Mouse (Mus musculus) NIH3T3 (cell line): Measurements from ENCODE around the gene Ptpre.
"Not testable (repeated sequence)": the region's sequence is repeated elsewhere in the genome, so short reads cannot be mapped to it uniquely, and the experiment has no call there.

Experiments used
- DNase-seq: peaks from one replicate; pipeline ENCODE4 v3.0.0-alpha.2; 2012; ENCODE audit warnings: low read depth

Gene Ptpre

GRCm38 (mm10) chr7:135534548-135535189, 2.6 kb upstream of the Ptpre start:
- no peak for DNase-seq

GRCm38 (mm10) chr7:135535908-135536307, 1.4 kb upstream of the Ptpre start:
- DNase-seq, result no peak

- no peak for DNase-seq
These were observed 864 bp downstream of the Ptpre start for GRCm38 (mm10) chr7:135537948-135538741.

GRCm38 (mm10) chr7:135539429-135539828, 2.1 kb downstream of the Ptpre start:
- no peak for DNase-seq

GRCm38 (mm10) chr7:135542235-135542634, 5.0 kb downstream of the Ptpre start:
- DNase-seq, result no peak

GRCm38 (mm10) chr7:135543033-135543432, 5.8 kb downstream of the Ptpre start:
- DNase-seq, result no peak

- no peak for DNase-seq
These were observed 7.0 kb downstream of the Ptpre start for GRCm38 (mm10) chr7:135544321-135544720.

- DNase-seq, result peak; percentile 5
These were observed 8.7 kb downstream of the Ptpre start for GRCm38 (mm10) chr7:135545957-135546356.

- DNase-seq, result no peak
These were observed 9.2 kb downstream of the Ptpre start for GRCm38 (mm10) chr7:135546530-135546929.

GRCm38 (mm10) chr7:135548434-135548833, 11.2 kb downstream of the Ptpre start:
- DNase-seq, result no peak

- peak; percentile 66 for DNase-seq
These were observed 14.3 kb downstream of the Ptpre start for GRCm38 (mm10) chr7:135551547-135551946.

- no peak for DNase-seq
These were observed 16.3 kb downstream of the Ptpre start for GRCm38 (mm10) chr7:135553550-135553949.

- no peak for DNase-seq
These were observed 19.6 kb downstream of the Ptpre start for GRCm38 (mm10) chr7:135556663-135557402.

GRCm38 (mm10) chr7:135560280-135560679, 23.0 kb downstream of the Ptpre start:
- no peak for DNase-seq

GRCm38 (mm10) chr7:135564022-135564421, 26.7 kb downstream of the Ptpre start:
- no peak for DNase-seq

GRCm38 (mm10) chr7:135566013-135566412, 28.7 kb downstream of the Ptpre start:
- DNase-seq, result no peak

- peak; percentile 36 for DNase-seq
These were observed 30.3 kb downstream of the Ptpre start for GRCm38 (mm10) chr7:135567582-135567981.

- DNase-seq, result no peak
These were observed 31.3 kb downstream of the Ptpre start for GRCm38 (mm10) chr7:135568550-135568949.

- DNase-seq, result no peak
These were observed 34.1 kb downstream of the Ptpre start for GRCm38 (mm10) chr7:135571392-135571791.

- peak; percentile 9 for DNase-seq
These were observed 34.8 kb downstream of the Ptpre start for GRCm38 (mm10) chr7:135571951-135572559.

GRCm38 (mm10) chr7:135575319-135576069, 38.2 kb downstream of the Ptpre start:
- not testable (repeated sequence) for DNase-seq

- no peak for DNase-seq
These were observed 39.0 kb downstream of the Ptpre start for GRCm38 (mm10) chr7:135576329-135576728.
